Mouse (Mus musculus): Measurements from ENCODE around the gene Rtp2.

Gene Rtp2

DNA sequence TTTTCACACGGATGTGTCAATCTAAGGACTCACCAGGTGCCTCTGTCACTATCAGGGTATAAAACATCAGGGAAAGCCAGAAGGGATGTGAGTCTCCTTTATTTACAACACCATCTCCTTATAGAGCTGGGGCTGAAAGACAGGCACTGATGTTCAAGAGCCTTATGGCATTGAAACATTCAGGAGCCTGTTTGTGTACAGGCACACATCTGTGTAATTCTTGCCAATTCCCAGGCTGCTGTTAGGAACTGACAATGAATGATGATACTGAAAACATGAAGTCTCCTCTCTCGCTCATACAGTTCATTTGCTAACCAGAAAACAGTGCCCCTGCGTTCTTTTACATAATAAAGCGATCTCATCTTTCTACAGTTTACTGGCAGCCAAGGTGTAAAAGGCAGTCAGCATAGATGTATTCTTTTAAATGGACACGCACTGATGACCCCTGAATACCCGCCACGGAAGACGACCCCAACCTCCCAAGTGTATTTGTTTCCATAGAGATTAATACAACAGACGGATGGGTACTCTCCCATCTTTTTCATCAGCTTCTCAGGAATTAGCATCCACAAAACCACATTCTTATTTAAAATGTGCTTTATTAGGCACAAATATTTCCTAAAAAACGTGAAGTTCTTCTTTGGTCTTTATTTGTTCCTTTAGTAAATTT lies 44.1 kb downstream of the Rtp2 start:
- DNase-seq, result no peak

DNA sequence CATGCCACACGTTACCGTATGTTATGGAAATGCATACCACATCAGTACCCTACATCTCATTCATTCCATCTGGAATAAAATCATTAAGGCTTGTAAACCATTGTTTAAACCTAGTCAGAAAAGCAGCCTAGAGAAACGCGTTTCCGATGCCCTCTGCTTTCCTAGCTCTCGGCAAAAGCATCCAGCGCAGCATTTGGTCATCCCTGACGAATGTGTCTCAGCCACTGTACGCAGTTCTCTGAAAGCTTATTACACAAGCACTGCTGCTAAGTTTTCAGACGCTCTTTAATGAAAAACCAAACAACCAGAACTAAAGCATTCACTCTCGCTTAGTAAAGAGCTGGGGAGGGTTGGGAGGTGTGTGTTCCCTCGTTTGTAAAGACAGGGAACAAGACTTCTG lies 47.1 kb downstream of the Rtp2 start:
- DNase-seq, result no peak
